Mouse (Mus musculus): ENCODE measurements at regions not wholly inside any gene's neighbourhood (a gene's known extent, or its start where the extent isn't known, plus 50 kb on each side); places are given as distances from the start of the nearest gene placed in this dataset.

- no peak for TF ChIP-seq MAX (IDR thresholded peaks at IDR 0.05)
- no peak for TF ChIP-seq CTCF (IDR thresholded peaks at IDR 0.05; ENCODE audit: control insufficient read depth, insufficient read depth, insufficient read length)
- no peak for TF ChIP-seq MYOD1 (IDR thresholded peaks at IDR 0.05; ENCODE audit: control insufficient read depth, insufficient read length, low read depth)
Observed at GRCm38 (mm10) chr9:14185681-14186080, 89.2 kb upstream of the Sesn3 start.

Measured in C2C12 (cell line).